8 mouse cellular contexts compared by ENCODE assay signal in the genomic region with DNA sequence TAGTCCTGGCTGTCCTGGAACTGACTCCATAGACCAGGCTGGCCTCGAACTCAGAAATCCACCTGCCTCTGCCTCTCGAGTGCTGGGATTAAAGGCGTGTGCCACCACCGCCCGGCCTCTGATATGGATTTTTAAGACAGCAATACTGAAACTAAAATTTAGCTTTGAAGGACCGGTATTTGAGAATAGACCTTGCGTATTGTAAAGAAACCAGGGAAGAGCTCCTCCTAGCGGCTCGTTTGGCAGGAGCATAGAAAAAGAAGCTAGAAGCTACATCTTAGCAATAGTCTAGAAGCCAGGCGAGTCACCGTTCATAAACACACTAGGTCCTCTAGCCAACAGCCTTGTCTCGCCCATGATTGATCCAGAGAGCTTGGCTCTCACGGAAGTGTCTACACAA. TPM values are rescaled to one million over a fixed set of nuclear protein-coding genes. Genes with fewer than 3 reads are reported as not detected.
DNase-seq lines count a peak whose midpoint lies in the region; ATAC-seq and TF ChIP-seq lines count a peak whose summit lies in the region.

No protein-coding gene starts in this region.

- no peak overlapping the region for H3K9ac ChIP-seq in heart, adult 2 months (ENCODE audit: low read depth, low read length)

- H3K27me3 ChIP-seq in heart, adult 2 months (ENCODE audit: control insufficient read depth, insufficient read depth, low read length) = no peaks in the 10 kb centered on the region
- H3K27me3 ChIP-seq in heart, embryonic 10.5 days (ENCODE audit: insufficient read depth, poor library complexity, severe bottlenecking) = no peaks in the 10 kb centered on the region

- peaks cover 6% of the 10 kb centered on the region for H3K4me1 ChIP-seq in heart, adult 2 months (ENCODE audit: control insufficient read depth, insufficient read depth, low read length)
- H3K4me1 ChIP-seq in heart, embryonic 10.5 days = peaks cover 17% of the 10 kb centered on the region

- TF ChIP-seq CTCF in heart, adult 2 months (IDR thresholded peaks at IDR 0.05) = peak; percentile 83

- ATAC-seq in granulocyte monocyte progenitor cell, adult 5-6 weeks (replicated peaks; ENCODE audit: poor library complexity, severe bottlenecking) = peak; percentile 41

- DNase-seq in heart, adult 2 months = peak; percentile 68 to 77
- no peak for DNase-seq in heart, embryonic 10.5 days (ENCODE audit: low spot score)
- peak; percentile 78 for DNase-seq in MN1 (ENCODE audit: low spot score)
- DNase-seq in cerebellum, postnatal 14 days = peak; percentile 83 to 88
- DNase-seq in layer of hippocampus, adult 9-10 months (ENCODE audit: low spot score) = peak; percentile 59
- DNase-seq in spleen, postnatal 4 days (ENCODE audit: low spot score in 2 of 2) = peak; percentile 75 to 89

- no peaks in the 10 kb centered on the region for H3K79me2 ChIP-seq in heart, adult 2 months (replicated peaks; ENCODE audit: control insufficient read depth, insufficient read depth, low read length)
- H3K79me2 ChIP-seq in macrophage (ENCODE audit: inconsistent target) = no peaks in the 10 kb centered on the region

- H3K36me3 ChIP-seq in heart, adult 2 months (ENCODE audit: control insufficient read depth, insufficient read depth, low read length) = no peaks in the 10 kb centered on the region
- H3K36me3 ChIP-seq in heart, embryonic 10.5 days = peaks cover 30% of the 10 kb centered on the region
- H3K36me3 ChIP-seq in macrophage (ENCODE audit: inconsistent target) = peaks cover 9% of the 10 kb centered on the region; the same call in 1 of the 2 replicates

- no peak for TF ChIP-seq EP300 in heart, adult 2 months (IDR thresholded peaks at IDR 0.05; ENCODE audit: insufficient read depth, low read depth, low read length)

- no peak overlapping the region for H3K4me3 ChIP-seq in heart, adult 2 months
- no peak overlapping the region for H3K4me3 ChIP-seq in heart, embryonic 10.5 days
- H3K4me3 ChIP-seq in macrophage (ENCODE audit: inconsistent target) = peak overlapping the region; percentile 8; the same call in 1 of the 2 replicates

- peak overlapping the region; percentile 48; the same call in 1 of the 2 replicates for H3K27ac ChIP-seq in heart, adult 2 months
- no peak overlapping the region for H3K27ac ChIP-seq in heart, embryonic 10.5 days
- no peak overlapping the region for H3K27ac ChIP-seq in macrophage

- no peak for TF ChIP-seq POLR2A in heart, adult 2 months (IDR thresholded peaks at IDR 0.05; ENCODE audit: insufficient read depth, low read depth, low read length)

- 23% methylated on average over 13 of the region's 13 CpGs for WGBS in heart, adult 2 months
- 38% methylated on average over 13 of the region's 13 CpGs for WGBS in heart, embryonic 10.5 days
- WGBS in macrophage (ENCODE audit: missing documents) = 13% methylated on average over 13 of the region's 13 CpGs

- intact Hi-C loops in heart, adult 2 months (cut with DNase I) = loop anchor here (5.0 kb wide), 2 partner anchors 59 to 66 kb away; partner anchors contain the start of gene Dag1

- H3K9me3 ChIP-seq in heart, embryonic 10.5 days = no peaks in the 10 kb centered on the region

RNA-seq across cellular contexts. Expression of gene Bsn, which starts 12.8 kb away (rescaled TPM):
- under 1 TPM; 0.03 to 0.05 TPM for total RNA-seq in heart, adult 2 months (2021)
- polyA plus RNA-seq in heart, adult 2 months (2012; rRNA removed) = 0.06 and 0.10 TPM in 2 replicates
- polyA plus RNA-seq in heart, embryonic 10.5 days (2016; fragmentation: Nextera tagmentation; extraction: Ambion mirVana) = 1.3 and 1.4 TPM in 2 replicates
- total RNA-seq in granulocyte monocyte progenitor cell, adult 5-6 weeks (2014; fragmentation: Nextera tagmentation) = 6.2 and 9.0 TPM in 2 replicates
- total RNA-seq in granulocyte monocyte progenitor cell, adult 5-6 weeks (2017) = 3.2 and 3.7 TPM in 2 replicates
- 10 to 100 TPM in 16 of 26 experiments, 1 to 10 TPM in 10; 1.2 to 43.3 (median 13.0) TPM for total RNA-seq in macrophage (2018; cell fraction: chromatin; rRNA removed)
- total RNA-seq in macrophage (2018; cell fraction: cytosol; rRNA removed) = 10 to 100 TPM in 9 of 26 experiments, 1 to 10 TPM in 17; 1.6 to 14.9 (median 8.9) TPM
- total RNA-seq in macrophage (2018; cell fraction: nucleus; rRNA removed) = 10 to 100 TPM in 18 of 26 experiments, 1 to 10 TPM in 8; 1.3 to 31.9 (median 13.9) TPM
- polyA plus RNA-seq in macrophage (2018) = 4.3 to 8.4 TPM (median 4.9 TPM) in 3 replicates
